Mouse (Mus musculus) layer of hippocampus, adult 8-10 months (tissue): Measurements from ENCODE around the gene Casc3. TPM values are rescaled to one million over a fixed set of nuclear protein-coding genes. Genes with fewer than 3 reads are reported as not detected.

Source experiments
- DNase-seq, 2 experiments: peaks; one replicate each; pipeline ENCODE4 v3.0.0; 2022; ENCODE audit warnings: low spot score in 2 of 2
- total RNA-seq, 4 experiments: library from RNA; stranded (reverse); gene quantifications; 2 replicates each; pipeline ENCODE4 v1.2.4; 2022

Gene Casc3
- total RNA-seq, 4 experiments from 2014 or later = 50.5 to 64.9 (median 59.4) TPM

DNA sequence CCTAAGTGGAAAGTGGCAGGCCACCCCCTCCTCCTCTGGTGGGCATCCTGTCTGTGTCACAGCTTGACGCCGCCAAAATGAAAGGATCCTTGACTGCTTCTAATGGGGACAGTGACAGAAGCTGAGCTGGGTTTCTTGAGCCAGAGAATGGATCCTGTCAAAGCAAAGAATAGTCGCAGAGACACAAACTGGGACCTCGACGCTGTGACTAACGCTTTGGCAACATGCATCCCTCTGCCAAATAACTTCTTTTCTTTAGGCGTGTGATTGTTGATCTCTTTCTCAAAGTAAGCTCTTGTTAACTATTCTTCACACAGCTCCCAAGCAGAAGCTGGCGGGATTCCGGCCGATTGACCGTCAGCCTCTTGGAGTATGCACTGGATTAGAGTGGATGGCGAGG lies 62.6 kb downstream of the Casc3 start:
- no peak for DNase-seq

DNA sequence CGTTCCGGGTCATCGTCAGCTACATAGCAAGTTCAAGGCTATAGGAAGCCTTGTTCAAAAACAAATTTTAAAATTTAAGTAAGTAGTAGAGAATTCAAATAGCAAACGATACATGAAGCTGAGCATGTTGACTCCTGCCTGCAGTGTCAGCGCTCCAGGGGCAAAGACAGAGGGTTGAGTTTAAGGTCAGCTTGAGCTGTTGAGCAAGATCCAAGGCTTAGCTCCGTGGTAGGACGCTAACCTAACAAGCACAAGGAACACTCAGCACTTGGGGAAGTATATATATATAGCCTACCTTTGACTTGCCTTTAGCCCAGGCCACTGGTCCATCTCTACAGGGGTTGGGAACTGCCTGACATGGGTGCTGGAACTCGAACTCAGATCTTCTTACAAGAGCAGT lies 65.2 kb downstream of the Casc3 start:
- no peak for DNase-seq

DNA sequence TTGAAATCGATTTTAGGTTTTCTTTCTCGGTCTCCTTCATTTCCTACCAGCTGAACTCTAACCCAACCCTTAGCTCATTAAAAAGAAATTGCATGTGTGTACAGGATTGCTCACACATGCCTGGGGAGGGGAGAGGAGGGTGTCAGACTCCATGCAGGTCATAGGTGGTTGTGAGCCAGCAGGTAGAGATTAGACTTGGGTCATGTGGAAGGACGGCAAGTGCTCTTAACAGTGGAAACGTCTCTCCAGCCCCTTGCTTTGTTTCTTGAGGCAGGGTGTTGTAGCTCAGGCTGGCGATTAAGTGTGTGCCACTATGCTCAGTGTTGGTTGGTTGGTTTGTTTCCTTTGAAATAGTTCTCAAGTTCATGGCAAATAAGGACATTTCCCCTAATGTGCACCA lies 66.1 kb downstream of the Casc3 start:
- DNase-seq = no peak

DNA sequence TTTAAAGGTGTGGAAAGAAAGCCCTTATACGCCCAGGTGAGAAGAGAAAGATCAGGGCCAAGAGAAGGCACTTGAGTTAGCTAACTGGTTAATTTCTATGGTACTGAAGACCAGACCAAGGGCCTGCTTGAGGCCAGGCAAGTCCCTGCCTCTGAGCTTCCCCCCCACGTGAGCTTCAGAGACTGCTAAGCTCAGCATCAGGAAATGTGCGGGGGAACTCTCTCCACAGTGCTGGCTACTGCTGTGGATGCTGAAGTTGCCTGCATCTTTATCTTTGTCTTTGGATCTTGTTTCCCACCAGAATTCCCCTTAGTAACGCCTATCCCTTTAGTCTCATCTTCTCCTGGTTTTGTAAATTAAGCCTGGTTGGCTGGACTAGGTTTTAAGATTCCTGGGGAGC lies 66.7 kb downstream of the Casc3 start:
- no peak for DNase-seq

DNA sequence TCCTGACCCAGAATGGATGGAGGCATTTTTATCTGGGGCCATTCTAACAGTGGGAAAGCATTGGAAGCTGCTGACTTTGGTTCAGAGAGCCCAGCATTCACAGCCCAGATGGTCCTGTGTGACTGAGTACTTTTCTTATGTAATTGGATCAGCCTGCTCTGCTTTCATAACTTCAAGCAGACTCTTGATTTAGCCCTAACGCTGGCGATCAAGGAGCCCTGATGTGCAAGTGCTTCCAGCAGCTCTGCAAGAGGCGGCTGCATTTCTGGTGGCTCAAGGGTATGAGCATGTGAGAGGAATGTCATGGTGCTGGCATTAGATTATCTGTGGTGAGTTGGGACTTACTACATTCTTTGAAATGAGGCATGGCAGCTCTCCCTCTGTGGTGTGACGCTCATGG lies 67.3 kb downstream of the Casc3 start:
- DNase-seq = peak; percentile 72 to 77

DNA sequence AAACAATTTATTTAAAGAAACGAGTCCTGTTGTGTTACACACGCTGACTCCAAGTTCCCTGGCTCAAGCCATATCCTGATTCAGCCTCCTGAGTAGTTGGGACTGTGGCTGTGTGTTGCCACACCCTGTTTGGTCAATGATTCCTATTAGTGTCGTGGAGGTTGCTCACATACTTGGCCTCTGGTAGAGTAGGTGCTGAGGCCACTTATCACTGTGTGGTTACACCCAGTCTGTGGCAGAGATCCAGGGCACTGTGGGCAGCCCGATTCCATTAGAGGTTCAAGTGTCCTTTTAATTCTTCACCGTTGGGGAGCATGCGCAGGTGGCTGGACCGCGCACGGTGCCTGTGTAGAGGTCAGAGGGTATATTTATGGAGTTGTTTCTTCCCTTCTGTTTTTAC lies 69.2 kb downstream of the Casc3 start:
- no peak for DNase-seq

DNA sequence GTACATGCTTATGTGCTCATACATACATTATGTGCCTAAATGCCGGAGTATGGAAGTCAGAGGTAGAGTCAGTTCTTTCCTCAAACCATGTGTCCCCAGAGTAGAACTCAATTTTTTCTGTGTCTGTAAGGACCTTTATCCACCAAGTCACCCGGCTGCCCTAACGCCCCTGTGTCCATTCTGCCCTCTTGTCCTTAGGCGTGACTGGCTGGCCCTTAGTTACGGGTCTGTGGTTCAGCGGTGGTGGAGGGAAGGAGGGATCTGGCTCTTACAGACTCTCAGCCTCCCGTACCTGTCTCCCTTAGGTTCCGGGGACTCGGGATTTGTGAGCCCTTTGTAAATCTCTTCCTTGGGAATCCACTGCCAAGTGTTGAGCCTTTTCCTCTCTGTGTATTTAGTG lies 72.3 kb downstream of the Casc3 start:
- no peak for DNase-seq

Other genes starting within 250 kb of the Casc3 start
- 10 to 100 TPM; 43.4 to 57.6 (median 48.9) TPM for gene Ormdl3, start 217.5 kb upstream of the Casc3 start, total RNA-seq
- gene Lrrc3c, start 206.6 kb upstream of the Casc3 start, total RNA-seq = not detected
- gene Gm12355, start 179.2 kb upstream of the Casc3 start, total RNA-seq = 10 to 100 TPM; 12.1 to 20.0 (median 14.9) TPM
- under 1 TPM in 1 of 4 experiments, not detected in 3; 0.27 TPM for gene Gsdma3, start 178.5 kb upstream of the Casc3 start, total RNA-seq
- not detected for gene Gsdma2, start 158.1 kb upstream of the Casc3 start, total RNA-seq
- under 1 TPM in 1 of 4 experiments, not detected in 3; 0.22 TPM for gene Gsdma, start 140.6 kb upstream of the Casc3 start, total RNA-seq
- gene Psmd3, start 122.4 kb upstream of the Casc3 start, total RNA-seq = 100 to 1,000 TPM; 115 to 128 (median 124) TPM
- gene Csf3, start 103.6 kb upstream of the Casc3 start, total RNA-seq = not detected
- gene Med24, start 75.5 kb upstream of the Casc3 start, total RNA-seq = 100 to 1,000 TPM; 118 to 162 (median 138) TPM
- gene Thra, start 64.3 kb upstream of the Casc3 start, total RNA-seq = 100 to 1,000 TPM; 919 to 985 (median 938) TPM
- 10 to 100 TPM; 86.6 to 99.6 (median 92.7) TPM for gene Nr1d1, start 29.6 kb upstream of the Casc3 start, total RNA-seq
- gene Msl1, start 9.4 kb upstream of the Casc3 start, total RNA-seq = 100 to 1,000 TPM; 140 to 201 (median 177) TPM
- gene Rapgefl1, start 31.9 kb downstream of the Casc3 start, total RNA-seq = 100 to 1,000 TPM; 171 to 203 (median 197) TPM
- gene Wipf2, start 58.7 kb downstream of the Casc3 start, total RNA-seq = 10 to 100 TPM; 69.4 to 86.8 (median 80.7) TPM
- 1 to 10 TPM in 1 of 4 experiments, under 1 TPM in 3; 0.36 to 1.2 (median 0.44) TPM for gene Cdc6, start 102.9 kb downstream of the Casc3 start, total RNA-seq
- gene Rara, start 122.9 kb downstream of the Casc3 start, total RNA-seq = 10 to 100 TPM; 17.3 to 20.2 (median 19.4) TPM
- gene Gjd3, start 178.1 kb downstream of the Casc3 start, total RNA-seq = 1 to 10 TPM in 2 of 4 experiments, not detected in 2; 1.4 to 1.6 TPM
- 1 to 10 TPM in 2 of 4 experiments, under 1 TPM in 2; 0.62 to 2.4 (median 1.2) TPM for gene Top2a, start 219.3 kb downstream of the Casc3 start, total RNA-seq
- gene Igfbp4, start 236.3 kb downstream of the Casc3 start, total RNA-seq = 10 to 100 TPM; 69.7 to 86.8 (median 75.2) TPM